Mouse (Mus musculus) heart, embryonic 10.5 days (tissue): ENCODE data around the gene Rnf168. TPM values are rescaled to one million over a fixed set of nuclear protein-coding genes. Genes with fewer than 3 reads are reported as not detected.
"Not testable (repeated sequence)": the region's sequence is repeated elsewhere in the genome, so short reads cannot be mapped to it uniquely, and the experiment has no call there.

Experiments used
- DNase-seq: peaks from one replicate; pipeline ENCODE4 v3.0.0-alpha.2; 2017; ENCODE audit warnings: low spot score
- H3K27ac ChIP-seq: fragments of 300-500 bp; sonication (generic); 2 replicates; pipeline ENCODE4 v1.5.1; 2016; ENCODE audit warnings: mild to moderate bottlenecking
- H3K27me3 ChIP-seq: fragments of 300-500 bp; sonication (generic); 2 replicates; pipeline ENCODE4 v1.6.1; 2016; ENCODE audit warnings: mild to moderate bottlenecking; ENCODE audit not compliant: poor library complexity, insufficient read depth, severe bottlenecking
- H3K36me3 ChIP-seq: fragments of 300-500 bp; sonication (generic); 2 replicates; pipeline ENCODE4 v1.6.1; 2016; ENCODE audit warnings: mild to moderate bottlenecking, moderate library complexity
- H3K4me1 ChIP-seq: fragments of 300-500 bp; sonication (generic); 2 replicates; pipeline ENCODE4 v1.6.1; 2016; ENCODE audit warnings: mild to moderate bottlenecking
- H3K4me3 ChIP-seq: fragments of 300-500 bp; sonication (generic); 2 replicates; pipeline ENCODE4 v1.5.1; 2016; ENCODE audit warnings: mild to moderate bottlenecking, moderate library complexity
- H3K9me3 ChIP-seq: fragments of 300-500 bp; sonication (generic); 2 replicates; pipeline ENCODE4 v1.6.1; 2016; ENCODE audit warnings: mild to moderate bottlenecking, moderate library complexity
- WGBS: fragments of 180-500 bp; shearing (Covaris S2); methylation state at CpG from one replicate; pipeline ENCODE4 v1.1.7; 2016; 5-methylcytosine and 5-hydroxymethylcytosine counted together
- polyA plus RNA-seq: library from polyadenylated mRNA; unstranded; fragments of >200 nt; fragmentation: Nextera tagmentation; extraction: Ambion mirVana; gene quantifications from 2 replicates; pipeline ENCODE4 v1.2.1, GENCODE M21; 2016

Rnf168 gene
- polyA plus RNA-seq, 1 experiment from 2014 or later, result 24.4 TPM

DNA sequence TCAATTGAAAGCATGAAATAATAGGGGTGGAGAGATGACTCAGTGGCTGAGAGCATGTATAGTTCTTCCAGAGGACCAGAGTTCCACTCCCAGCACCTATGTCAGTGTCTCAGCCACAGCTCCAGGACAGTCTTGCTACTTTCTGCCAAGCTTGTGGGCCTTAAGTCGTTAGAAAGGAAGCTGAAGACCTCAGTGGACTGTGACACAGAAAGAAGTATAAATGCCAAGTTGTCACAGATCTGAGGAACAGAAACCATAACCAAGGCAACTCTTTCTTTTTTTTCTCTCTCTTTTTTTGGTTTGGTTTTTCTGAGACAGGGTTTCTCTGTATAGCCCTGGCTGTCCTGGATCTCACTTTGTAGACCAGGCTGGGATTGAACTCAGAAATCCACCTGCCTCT is 1.4 kb upstream of the Rnf168 start:
- no peak overlapping the region for H3K4me3 ChIP-seq
- DNase-seq, result no peak
- peaks cover 11% of the 10 kb centered on the region for H3K36me3 ChIP-seq
- no peak overlapping the region for H3K27ac ChIP-seq
- 76% methylated on average over 1 of the region's 1 CpGs for WGBS
- no peaks in the 10 kb centered on the region for H3K27me3 ChIP-seq
- H3K9me3 ChIP-seq, result peaks cover 7% of the 10 kb centered on the region; the same call in 1 of the 2 replicates
- H3K4me1 ChIP-seq, result peaks cover 5% of the 10 kb centered on the region; the same call in 1 of the 2 replicates

DNA sequence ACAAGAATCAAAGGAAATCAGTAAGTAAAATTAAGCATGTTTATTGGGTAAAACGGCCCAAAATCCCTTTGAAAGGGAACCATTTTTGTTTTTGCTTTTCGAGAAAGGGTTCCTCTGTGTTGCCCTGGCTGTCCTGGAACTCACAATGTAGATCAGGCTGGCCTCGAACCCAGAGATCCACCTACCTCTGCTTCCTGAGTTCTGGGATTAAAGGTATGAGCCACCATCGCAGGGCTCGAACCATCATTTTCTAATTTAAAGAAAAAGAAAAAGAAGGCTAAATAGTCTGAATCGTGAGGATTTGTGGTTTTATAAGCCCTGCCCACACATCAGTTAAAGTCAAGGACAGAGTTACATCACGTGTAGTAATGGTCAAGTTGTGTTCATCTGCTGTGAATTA is 1.1 kb downstream of the Rnf168 start:
- no peak for DNase-seq
- 61% methylated on average over 7 of the region's 7 CpGs for WGBS
- no peaks in the 10 kb centered on the region for H3K27me3 ChIP-seq
- peaks cover 5% of the 10 kb centered on the region; the same call in 1 of the 2 replicates for H3K4me1 ChIP-seq
- H3K36me3 ChIP-seq, result peaks cover 31% of the 10 kb centered on the region
- peak overlapping the region; percentile 95 for H3K4me3 ChIP-seq
- peak overlapping the region; percentile 99 for H3K27ac ChIP-seq
- H3K9me3 ChIP-seq, result peaks cover 7% of the 10 kb centered on the region; the same call in 1 of the 2 replicates

- Histone ChIP-seq H3K9me3 (peaks cover 7% of the 10 kb centered on the region; the same call in 1 of the 2 replicates), H3K36me3 (peaks cover 49% of the 10 kb centered on the region), H3K27ac (no peak overlapping the region), H3K27me3 (no peaks in the 10 kb centered on the region), H3K4me3 (0 out of 2 replicates have a peak overlapping the region, but pooled peaks have one; percentile 27), H3K4me1 (peaks cover 5% of the 10 kb centered on the region; the same call in 1 of the 2 replicates)
- no peak for DNase-seq
- 94% methylated on average over 8 of the region's 8 CpGs for WGBS
Observed at GRCm38 (mm10) chr16:32280211-32280610, 3.0 kb downstream of the Rnf168 start.

- Histone ChIP-seq H3K36me3 (peaks cover 71% of the 10 kb centered on the region), H3K9me3 (peaks cover 7% of the 10 kb centered on the region; the same call in 1 of the 2 replicates), H3K4me3 (no peak overlapping the region), H3K27me3 (no peaks in the 10 kb centered on the region), H3K4me1 (no peaks in the 10 kb centered on the region), H3K27ac (no peak overlapping the region)
- no peak for DNase-seq
Observed at GRCm38 (mm10) chr16:32282608-32283007, 5.3 kb downstream of the Rnf168 start.

DNA sequence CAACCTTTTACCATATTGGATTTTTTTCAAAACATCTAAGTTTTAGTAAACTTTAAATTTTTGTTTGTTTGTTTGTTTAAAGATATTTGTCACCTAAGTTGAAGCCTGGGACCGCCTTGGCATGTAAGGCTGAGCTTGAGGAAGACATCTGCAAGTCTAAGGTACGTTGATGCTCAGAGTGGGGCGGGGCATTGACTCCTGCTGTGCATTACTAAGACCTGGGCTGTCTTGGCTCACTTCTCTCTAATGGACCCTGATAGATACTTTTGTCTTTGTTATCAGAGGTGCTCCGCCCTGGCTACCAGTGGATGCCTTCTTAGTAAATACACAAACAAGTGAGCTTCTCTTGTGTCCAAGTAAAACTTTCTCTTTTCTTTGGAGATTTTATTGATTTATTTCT is 14.6 kb downstream of the Rnf168 start:
- Histone ChIP-seq H3K36me3 (peaks cover 61% of the 10 kb centered on the region), H3K27me3 (no peaks in the 10 kb centered on the region), H3K4me1 (no peaks in the 10 kb centered on the region), H3K4me3 (no peak overlapping the region), H3K27ac (no peak overlapping the region), H3K9me3 (no peaks in the 10 kb centered on the region)
- WGBS, result 91% methylated on average over 4 of the region's 4 CpGs
- DNase-seq, result no peak

- H3K9me3 ChIP-seq, H3K27me3 ChIP-seq, H3K27ac ChIP-seq, DNase-seq, H3K4me3 ChIP-seq, H3K4me1 ChIP-seq: not testable (repeated sequence)
- H3K36me3 ChIP-seq, result peaks cover 55% of the 10 kb centered on the region
- WGBS, result 92% methylated on average over 4 of the region's 4 CpGs
Observed at GRCm38 (mm10) chr16:32299617-32300016, 22.4 kb downstream of the Rnf168 start.

DNA sequence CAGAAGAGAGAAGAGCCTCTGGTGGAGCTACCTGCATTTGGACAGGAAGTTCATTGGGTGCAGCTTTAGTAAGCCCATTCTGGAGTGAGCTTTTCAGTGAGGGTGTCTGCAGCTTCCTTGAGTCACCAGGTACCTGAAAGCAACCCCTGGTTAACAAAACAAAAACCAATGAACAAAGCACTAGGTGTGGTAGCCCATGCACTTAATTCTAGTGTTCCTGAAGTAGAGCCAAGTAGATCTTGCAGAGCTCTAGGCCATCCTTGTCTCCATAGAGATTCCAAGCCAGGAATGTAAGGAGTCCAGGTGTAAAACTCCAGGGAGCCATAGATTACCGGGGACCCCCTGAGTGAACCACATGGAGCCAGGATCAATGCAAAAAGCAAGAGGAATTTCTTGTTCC is 25.8 kb downstream of the Rnf168 start:
- Histone ChIP-seq H3K9me3 (no peaks in the 10 kb centered on the region), H3K4me1 (no peaks in the 10 kb centered on the region), H3K4me3 (no peak overlapping the region), H3K27ac (no peak overlapping the region), H3K36me3 (peaks cover 31% of the 10 kb centered on the region), H3K27me3 (no peaks in the 10 kb centered on the region)
- no peak for DNase-seq
- WGBS, result 52% methylated on average over 1 of the region's 1 CpGs

DNA sequence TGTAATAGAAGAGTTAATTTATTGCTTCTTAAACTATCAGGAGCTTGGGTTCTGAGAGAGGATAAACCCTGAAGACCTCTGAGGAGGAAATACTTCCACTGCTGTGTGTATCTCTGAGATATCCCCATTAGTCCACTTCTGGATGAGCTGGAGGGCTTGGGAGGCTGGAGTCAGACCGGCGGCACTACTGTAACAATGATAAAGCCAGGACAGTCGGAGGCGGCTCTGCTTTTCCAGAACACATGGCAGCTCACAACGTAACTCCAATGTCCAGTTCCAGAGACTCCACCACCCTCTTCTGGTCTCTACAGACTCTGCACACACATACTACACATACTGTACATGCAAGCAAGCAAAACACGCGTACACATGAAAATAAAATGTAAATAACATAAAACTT is 26.6 kb downstream of the Rnf168 start:
- Histone ChIP-seq H3K36me3 (peaks cover 22% of the 10 kb centered on the region), H3K27ac (no peak overlapping the region), H3K4me1 (no peaks in the 10 kb centered on the region), H3K27me3 (no peaks in the 10 kb centered on the region), H3K9me3 (no peaks in the 10 kb centered on the region), H3K4me3 (no peak overlapping the region)
- no peak for DNase-seq
- 81% methylated on average over 7 of the region's 7 CpGs for WGBS

- H3K27me3 ChIP-seq, result no peaks in the 10 kb centered on the region
- no peak for DNase-seq
- peaks cover 3% of the 10 kb centered on the region; the same call in 1 of the 2 replicates for H3K4me1 ChIP-seq
- no peak overlapping the region for H3K4me3 ChIP-seq
- H3K36me3 ChIP-seq, result no peaks in the 10 kb centered on the region
- H3K27ac ChIP-seq, result no peak overlapping the region
- 80% methylated on average over 4 of the region's 4 CpGs for WGBS
- no peaks in the 10 kb centered on the region for H3K9me3 ChIP-seq
Observed at GRCm38 (mm10) chr16:32311970-32312369, 34.7 kb downstream of the Rnf168 start.

- Histone ChIP-seq H3K4me3 (no peak overlapping the region), H3K4me1 (peaks cover 3% of the 10 kb centered on the region; the same call in 1 of the 2 replicates), H3K36me3 (no peaks in the 10 kb centered on the region), H3K27ac (no peak overlapping the region), H3K27me3 (no peaks in the 10 kb centered on the region), H3K9me3 (no peaks in the 10 kb centered on the region)
- no peak for DNase-seq
- WGBS, result 60% methylated on average over 5 of the region's 5 CpGs
Observed at GRCm38 (mm10) chr16:32312386-32312785, 35.1 kb downstream of the Rnf168 start.

GRCm38 (mm10) chr16:32312859-32313258 is 35.6 kb downstream of the Rnf168 start:
- 67% methylated on average over 4 of the region's 4 CpGs for WGBS
- Histone ChIP-seq H3K4me3 (no peak overlapping the region), H3K36me3 (no peaks in the 10 kb centered on the region), H3K27me3 (no peaks in the 10 kb centered on the region), H3K9me3 (no peaks in the 10 kb centered on the region), H3K27ac (no peak overlapping the region), H3K4me1 (peaks cover 3% of the 10 kb centered on the region; the same call in 1 of the 2 replicates)
- no peak for DNase-seq

- 0 out of 2 replicates have a peak overlapping the region, but pooled peaks have one; percentile 7 for H3K27ac ChIP-seq
- peaks cover 3% of the 10 kb centered on the region; the same call in 1 of the 2 replicates for H3K4me1 ChIP-seq
- no peaks in the 10 kb centered on the region for H3K9me3 ChIP-seq
- no peaks in the 10 kb centered on the region for H3K36me3 ChIP-seq
- no peak overlapping the region for H3K4me3 ChIP-seq
- 67% methylated on average over 2 of the region's 2 CpGs for WGBS
- no peaks in the 10 kb centered on the region for H3K27me3 ChIP-seq
- DNase-seq, result no peak
Observed at GRCm38 (mm10) chr16:32316601-32317000, 39.3 kb downstream of the Rnf168 start.

GRCm38 (mm10) chr16:32323953-32324352 is 46.7 kb downstream of the Rnf168 start:
- H3K36me3 ChIP-seq, result no peaks in the 10 kb centered on the region
- H3K4me1 ChIP-seq, result peaks cover 7% of the 10 kb centered on the region
- DNase-seq, result no peak
- H3K9me3 ChIP-seq, result no peaks in the 10 kb centered on the region
- 26% methylated on average over 7 of the region's 7 CpGs for WGBS
- no peak overlapping the region for H3K27ac ChIP-seq
- no peak overlapping the region for H3K4me3 ChIP-seq
- H3K27me3 ChIP-seq, result no peaks in the 10 kb centered on the region
